22 mouse cellular contexts compared by ENCODE assay signal in genomic region chr9:62668503-62668902, GRCm38 (mm10). TPM values are rescaled to one million over a fixed set of nuclear protein-coding genes. Genes with fewer than 3 reads are reported as not detected.
DNase-seq lines count a peak whose midpoint lies in the region; ATAC-seq and TF ChIP-seq lines count a peak whose summit lies in the region.
"Had no signal": no experiment of that assay in that cellular context is flagged by ENCODE, and none has a peak within 500 bp of the region (broad histone marks: within the 10 kb centered on the region; RNA-seq: fewer than 3 reads in every experiment).

No protein-coding gene starts in this region.

- 88% methylated on average over 4 of the region's 4 CpGs for WGBS in embryonic facial prominence, embryonic 12.5 days
- 88% methylated on average over 4 of the region's 4 CpGs for WGBS in embryonic facial prominence, embryonic 10.5 days
- WGBS in kidney, postnatal 0 days = 82% methylated on average over 4 of the region's 4 CpGs
- 85% methylated on average over 4 of the region's 4 CpGs for WGBS in stomach, postnatal 0 days

- TF ChIP-seq EP300 in stomach, postnatal 0 days (optimal IDR thresholded peaks at IDR 0.05) = no peak

- no peak for DNase-seq in embryonic facial prominence, embryonic 10.5 days (ENCODE audit: low spot score)
- DNase-seq in kidney, postnatal 0 days (ENCODE audit: low spot score) = no peak
- no peak for DNase-seq in kidney, postnatal 25 days
- DNase-seq in lung, postnatal 10 days = peak; percentile 5
- DNase-seq in lung, postnatal 14 days = no peak
- no peak for DNase-seq in stomach, postnatal 0 days (ENCODE audit: low spot score)
- no peak for DNase-seq in gastrocnemius, postnatal 10 days
- DNase-seq: adrenal gland, adult 8-10 months; adrenal gland, postnatal 36 days; B cell, adult 2 months; cerebellum, adult 2 months; cerebellum, postnatal 10 days; heart, adult 18-20 months; heart, postnatal 14 days had no signal

- H3K36me3 ChIP-seq in embryonic facial prominence, embryonic 12.5 days = no peaks in the 10 kb centered on the region
- H3K36me3 ChIP-seq in embryonic facial prominence, embryonic 10.5 days (replicated peaks) = no peaks in the 10 kb centered on the region
- H3K36me3 ChIP-seq in kidney, postnatal 0 days (ENCODE audit: insufficient read depth, low read length) = no peaks in the 10 kb centered on the region
- no peaks in the 10 kb centered on the region for H3K36me3 ChIP-seq in stomach, postnatal 0 days (ENCODE audit: control insufficient read depth, insufficient read depth, low read length)
- H3K36me3 ChIP-seq: forebrain, embryonic 15.5 days; G1E; heart, embryonic 10.5 days; heart, embryonic 15.5 days; hindbrain, embryonic 10.5 days had no signal

- peak; percentile 67; the same call in 1 of the 2 replicates for ATAC-seq in embryonic facial prominence, embryonic 12.5 days (ENCODE audit: insufficient number of reproducible peaks, insufficient read depth, low FRiP score, low TSS enrichment)
- ATAC-seq in kidney, postnatal 0 days (replicated peaks; ENCODE audit: low FRiP score, low read depth) = peak; percentile 17; the same call in 1 of the 2 replicates
- ATAC-seq in stomach, postnatal 0 days (ENCODE audit: low FRiP score, low TSS enrichment) = peak; percentile 42; the same call in 1 of the 2 replicates
- ATAC-seq: CD4-positive, CD25-positive, alpha-beta regulatory T cell, adult 4 months; forebrain, embryonic 15.5 days had no signal

- H3K4me1 ChIP-seq in embryonic facial prominence, embryonic 12.5 days = peaks cover 10% of the 10 kb centered on the region; the same call in 1 of the 2 replicates
- H3K4me1 ChIP-seq in embryonic facial prominence, embryonic 10.5 days = peaks cover 10% of the 10 kb centered on the region
- H3K4me1 ChIP-seq in kidney, postnatal 0 days (replicated peaks; ENCODE audit: insufficient read depth, low read length) = no peaks in the 10 kb centered on the region
- no peaks in the 10 kb centered on the region for H3K4me1 ChIP-seq in stomach, postnatal 0 days (replicated peaks; ENCODE audit: control insufficient read depth, insufficient read depth)

- no peak for TF ChIP-seq CTCF in kidney, postnatal 0 days (IDR thresholded peaks at IDR 0.05; ENCODE audit: low read depth)
- no peak for TF ChIP-seq CTCF in stomach, postnatal 0 days (IDR thresholded peaks at IDR 0.05; ENCODE audit: low read depth)

- no peak overlapping the region for H3K4me3 ChIP-seq in embryonic facial prominence, embryonic 12.5 days
- H3K4me3 ChIP-seq in embryonic facial prominence, embryonic 10.5 days = no peak overlapping the region
- no peak overlapping the region for H3K4me3 ChIP-seq in kidney, postnatal 0 days (replicated peaks; ENCODE audit: low read depth, low read length)
- H3K4me3 ChIP-seq in stomach, postnatal 0 days (ENCODE audit: low read depth, low read length) = no peak overlapping the region
- H3K4me3 ChIP-seq: forebrain, embryonic 15.5 days; heart, embryonic 10.5 days; heart, embryonic 15.5 days; hindbrain, embryonic 10.5 days had no signal

- H3K4me2 ChIP-seq in embryonic facial prominence, embryonic 12.5 days (replicated peaks) = no peak overlapping the region
- no peak overlapping the region for H3K4me2 ChIP-seq in kidney, postnatal 0 days (ENCODE audit: low read length)
- no peak overlapping the region for H3K4me2 ChIP-seq in stomach, postnatal 0 days (replicated peaks; ENCODE audit: low read depth)
- H3K4me2 ChIP-seq: forebrain, embryonic 15.5 days; heart, embryonic 15.5 days; hindbrain, embryonic 14.5 days had no signal

- H3K9me3 ChIP-seq in embryonic facial prominence, embryonic 12.5 days = no peaks in the 10 kb centered on the region
- H3K9me3 ChIP-seq in embryonic facial prominence, embryonic 10.5 days = no peaks in the 10 kb centered on the region
- no peaks in the 10 kb centered on the region for H3K9me3 ChIP-seq in kidney, postnatal 0 days (replicated peaks; ENCODE audit: low read length)
- no peaks in the 10 kb centered on the region for H3K9me3 ChIP-seq in stomach, postnatal 0 days (ENCODE audit: control insufficient read depth, low read length)
- H3K9me3 ChIP-seq: forebrain, embryonic 15.5 days; G1E; heart, embryonic 10.5 days; heart, embryonic 15.5 days; hindbrain, embryonic 10.5 days had no signal

- H3K27me3 ChIP-seq in embryonic facial prominence, embryonic 12.5 days = no peaks in the 10 kb centered on the region
- H3K27me3 ChIP-seq in embryonic facial prominence, embryonic 10.5 days (replicated peaks; ENCODE audit: low read depth, poor library complexity, severe bottlenecking) = no peaks in the 10 kb centered on the region
- H3K27me3 ChIP-seq in kidney, postnatal 0 days (ENCODE audit: insufficient read depth, low read length) = no peaks in the 10 kb centered on the region
- no peaks in the 10 kb centered on the region for H3K27me3 ChIP-seq in stomach, postnatal 0 days (ENCODE audit: control insufficient read depth, insufficient read depth, low read length)
- H3K27me3 ChIP-seq: forebrain, embryonic 15.5 days; heart, embryonic 15.5 days had no signal

- no peak overlapping the region for H3K27ac ChIP-seq in embryonic facial prominence, embryonic 12.5 days
- H3K27ac ChIP-seq in embryonic facial prominence, embryonic 10.5 days (replicated peaks) = no peak overlapping the region
- no peak overlapping the region for H3K27ac ChIP-seq in kidney, postnatal 0 days
- no peak overlapping the region for H3K27ac ChIP-seq in stomach, postnatal 0 days (replicated peaks)
- H3K27ac ChIP-seq: forebrain, embryonic 15.5 days; heart, embryonic 10.5 days; heart, embryonic 15.5 days; hindbrain, embryonic 10.5 days; hindbrain, embryonic 14.5 days had no signal

- H3K9ac ChIP-seq in embryonic facial prominence, embryonic 12.5 days = no peak overlapping the region
- H3K9ac ChIP-seq in kidney, postnatal 0 days (ENCODE audit: low read depth, low read length) = no peak overlapping the region
- H3K9ac ChIP-seq in stomach, postnatal 0 days (ENCODE audit: low read length) = no peak overlapping the region
- H3K9ac ChIP-seq: forebrain, embryonic 15.5 days; heart, embryonic 15.5 days; hindbrain, embryonic 14.5 days had no signal

RNA-seq across cellular contexts. Expression of gene Itga11, which starts 9.1 kb away (rescaled TPM):
- polyA plus RNA-seq in embryonic facial prominence, embryonic 12.5 days (2016; fragmentation: Nextera tagmentation; extraction: Ambion mirVana) = 3.9 and 4.3 TPM in 2 replicates
- 2.0 and 2.2 TPM in 2 replicates for polyA plus RNA-seq in embryonic facial prominence, embryonic 10.5 days (2016; fragmentation: Nextera tagmentation; extraction: Ambion mirVana)
- polyA plus RNA-seq in kidney, postnatal 0 days (2015; fragmentation: Nextera tagmentation; extraction: Ambion mirVana) = 0.40 and 0.45 TPM in 2 replicates
- polyA plus RNA-seq in stomach, postnatal 0 days (2015; fragmentation: Nextera tagmentation; extraction: Ambion mirVana) = 0.29 and 0.30 TPM in 2 replicates
- total RNA-seq in gastrocnemius, postnatal 10 days (2021) = 1 to 10 TPM; 5.4 to 9.0 TPM
- total RNA-seq: G1E had no signal
- polyA plus RNA-seq: G1E had no signal

Comparison
In these comparisons a context has a peak if more than half of its experiments do, and no peak if none do; other contexts are left out.
1. ATAC-seq: peak in every context shown above with its lines; median percentile 67 in embryonic facial prominence, embryonic 12.5 days; 42 in stomach, postnatal 0 days; 17 in kidney, postnatal 0 days.